Mouse (Mus musculus) c-Kit-negative CD71-positive TER-119-positive erythroid progenitor cells, embryonic 14.5 days (primary cell): ENCODE results near the gene Tnni1.
A peak's percentile ranks its signal among the peaks of the same experiment; 100 is the strongest.

ENCODE experiments used
- DNase-seq: peaks from one replicate; pipeline ENCODE4 v3.0.0-alpha.2; 2013; ENCODE audit warnings: low read depth, low spot score

Gene Tnni1

DNA sequence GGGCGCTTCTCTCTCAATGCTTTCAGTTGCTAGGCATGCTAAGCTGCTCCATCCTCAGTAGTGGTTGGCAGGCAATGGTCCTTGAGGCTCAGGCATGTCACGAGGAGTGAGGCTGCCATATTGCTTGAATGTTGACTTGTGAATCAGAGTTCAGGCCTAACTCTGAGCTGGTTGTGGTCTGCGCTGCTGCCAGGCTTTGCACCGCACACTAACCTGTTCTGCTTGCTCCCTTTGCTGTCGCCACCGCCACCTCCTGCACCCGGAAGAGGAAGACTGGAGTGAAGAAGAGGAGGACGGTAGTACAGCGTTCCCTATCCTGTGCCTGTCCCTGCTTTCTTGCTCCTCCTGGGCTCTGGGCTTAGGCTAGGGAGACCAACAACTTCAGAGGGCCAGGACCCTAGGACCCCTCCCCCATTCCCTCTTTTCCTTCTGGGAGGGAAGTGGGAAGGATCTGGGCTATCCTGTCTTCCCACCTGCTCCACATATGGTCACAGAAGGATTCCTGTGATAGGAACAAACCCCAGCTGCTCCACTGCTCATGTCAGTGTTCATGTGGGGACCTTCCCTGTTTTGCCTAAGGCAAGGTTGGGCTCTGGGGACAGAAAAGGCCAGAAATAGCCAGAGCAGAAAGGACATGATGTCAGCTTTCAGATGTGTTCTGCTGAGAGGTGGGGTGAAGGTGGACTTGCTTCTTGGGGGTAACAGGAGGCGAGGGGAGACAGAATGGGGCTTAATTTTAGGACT, 64.5 kb downstream of the Tnni1 start:
- DNase-seq = no peak

- no peak for DNase-seq
These were observed 65.2 kb downstream of the Tnni1 start for GRCm38 (mm10) chr1:135844481-135844880.

DNA sequence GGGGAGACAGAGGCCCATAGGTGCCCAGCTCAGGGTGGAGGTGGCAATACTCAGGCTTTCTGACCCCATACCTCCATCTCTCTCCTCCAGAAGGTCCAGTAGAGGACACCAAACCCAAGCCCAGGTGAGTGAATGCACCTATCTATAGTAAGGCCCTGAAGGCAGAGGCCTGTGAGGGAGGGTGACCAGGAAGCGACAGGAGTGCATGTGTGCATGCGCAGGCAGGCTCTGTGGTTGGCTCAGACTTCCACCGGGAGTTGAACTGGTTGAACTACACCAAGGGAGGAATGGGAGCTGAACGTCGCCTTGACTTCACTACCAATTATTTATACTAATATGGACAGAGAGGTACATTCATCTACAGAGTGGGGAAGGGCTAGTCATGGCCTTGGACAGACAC, 67.4 kb downstream of the Tnni1 start:
- no peak for DNase-seq

DNA sequence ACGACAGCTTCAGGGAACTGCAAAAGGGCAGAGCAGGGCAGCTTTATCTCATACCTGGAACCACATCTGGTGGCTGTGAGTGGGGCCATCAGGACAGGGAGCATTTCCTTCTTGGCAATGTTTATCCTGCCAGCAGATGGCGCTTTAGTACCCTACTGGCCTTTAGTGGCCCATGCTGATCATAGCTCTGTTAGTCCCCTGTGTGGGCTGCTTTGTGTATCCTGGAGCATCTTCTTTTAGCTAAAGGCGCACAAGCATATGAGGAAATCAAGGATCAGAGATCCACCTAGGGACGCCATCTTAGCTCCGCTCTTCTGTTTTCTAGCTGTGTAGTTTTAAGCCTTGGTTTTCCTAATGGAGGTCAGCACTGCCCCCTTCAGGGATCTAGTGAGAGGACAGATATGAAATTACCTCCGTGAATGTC, 67.9 kb downstream of the Tnni1 start:
- DNase-seq = peak; percentile 62

DNA sequence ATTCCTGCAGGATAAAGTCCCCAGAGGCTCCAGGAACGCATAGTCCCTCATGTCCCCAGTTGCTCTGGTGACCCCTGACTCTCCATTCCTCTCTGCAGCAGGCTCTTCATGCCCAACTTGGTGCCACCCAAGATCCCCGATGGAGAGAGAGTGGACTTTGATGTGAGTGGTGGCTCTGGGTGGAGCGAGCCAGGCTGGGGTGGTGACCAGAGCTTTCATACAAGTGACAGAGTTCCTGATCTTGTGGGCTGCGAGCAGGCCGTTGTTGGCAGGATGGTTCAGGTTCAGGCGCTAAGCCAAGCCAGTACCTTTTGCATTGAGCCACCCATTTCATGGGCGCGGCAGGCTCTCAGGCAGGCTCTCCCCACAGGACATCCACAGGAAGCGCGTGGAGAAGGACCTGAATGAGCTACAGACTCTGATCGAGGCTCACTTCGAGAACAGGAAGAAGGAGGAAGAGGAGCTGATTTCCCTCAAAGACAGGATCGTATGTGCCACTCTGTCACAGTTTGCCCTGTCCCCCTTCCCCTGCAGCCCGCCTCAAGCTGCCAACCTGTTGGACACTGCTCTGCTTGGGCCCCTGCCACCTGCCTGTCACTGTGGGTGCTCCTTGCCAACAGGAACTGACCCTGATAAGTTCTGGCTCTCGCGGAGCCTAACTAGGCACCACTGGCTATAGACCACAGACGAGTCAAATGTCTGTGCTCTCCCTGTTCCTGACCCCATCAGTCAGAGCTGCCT, 68.5 kb downstream of the Tnni1 start:
- DNase-seq = no peak

DNA sequence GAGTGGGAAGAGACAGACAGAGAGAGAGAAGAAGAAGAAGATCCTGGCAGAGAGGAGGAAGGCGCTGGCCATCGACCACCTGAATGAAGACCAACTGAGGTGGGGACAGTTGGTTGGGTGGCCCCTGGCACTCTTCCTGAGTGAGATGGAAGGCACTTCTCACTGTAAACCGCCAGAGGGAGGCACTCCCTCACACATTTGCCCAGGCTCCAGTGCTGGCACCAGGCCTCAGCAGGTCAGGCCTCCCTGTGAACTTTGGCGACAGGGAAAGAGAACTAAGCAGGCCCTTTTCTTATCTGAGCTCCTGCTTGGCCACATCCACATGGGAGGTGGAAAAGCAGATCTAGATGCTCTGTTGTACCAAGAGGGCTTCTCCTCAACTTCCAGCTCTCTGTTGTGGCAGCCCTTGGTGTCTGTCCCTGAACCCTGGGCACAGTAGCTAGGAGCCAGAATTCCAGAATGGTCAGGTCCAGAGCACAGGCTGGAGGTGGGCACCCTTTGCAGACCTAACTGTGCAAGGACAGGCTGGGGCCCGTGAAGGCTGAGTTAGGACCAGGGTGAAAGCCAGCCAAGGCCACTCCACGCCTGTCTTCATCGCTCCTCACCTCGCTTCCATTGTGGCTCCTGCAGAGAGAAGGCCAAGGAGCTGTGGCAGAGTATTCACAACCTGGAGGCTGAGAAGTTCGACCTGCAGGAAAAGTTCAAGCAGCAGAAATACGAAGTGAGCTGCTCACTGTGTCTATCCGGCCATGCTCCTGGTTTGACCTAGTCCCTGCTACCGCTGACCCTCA, 71.7 kb downstream of the Tnni1 start:
- no peak for DNase-seq

DNA sequence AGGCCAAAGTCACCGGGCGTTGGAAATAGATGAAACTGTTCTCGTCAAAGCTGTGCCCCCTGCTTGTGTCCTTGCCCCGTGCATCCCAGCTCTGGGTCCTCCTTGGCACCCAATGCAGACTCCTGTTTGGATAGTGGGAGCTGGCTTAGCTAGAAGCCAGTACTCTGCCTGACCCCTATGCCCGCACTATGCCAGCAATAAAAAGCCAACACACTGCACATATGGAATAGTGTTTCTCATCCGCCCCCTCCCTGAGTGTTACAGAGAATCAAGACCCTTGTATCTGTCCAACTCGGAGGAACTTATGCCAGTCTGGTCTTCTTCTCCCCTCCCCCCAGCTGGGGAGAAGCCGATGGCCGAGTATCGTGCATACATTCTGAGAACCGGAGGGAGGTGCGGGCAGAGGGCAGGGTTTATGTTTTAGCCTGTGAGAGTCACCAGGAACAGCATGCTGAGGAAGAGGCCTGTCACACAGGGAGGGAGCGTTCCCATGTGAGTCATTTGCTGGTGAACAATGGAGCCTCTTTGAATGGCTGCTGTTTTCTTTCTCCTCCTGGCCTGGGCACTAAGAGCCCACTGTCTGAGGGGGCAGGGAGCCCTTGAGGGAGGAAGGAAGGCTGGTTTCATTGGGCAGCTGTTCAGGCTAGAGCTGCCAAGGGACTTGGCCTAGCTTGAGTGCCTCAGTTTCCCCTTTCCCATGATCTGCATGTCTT, 73.0 kb downstream of the Tnni1 start:
- DNase-seq = no peak

DNA sequence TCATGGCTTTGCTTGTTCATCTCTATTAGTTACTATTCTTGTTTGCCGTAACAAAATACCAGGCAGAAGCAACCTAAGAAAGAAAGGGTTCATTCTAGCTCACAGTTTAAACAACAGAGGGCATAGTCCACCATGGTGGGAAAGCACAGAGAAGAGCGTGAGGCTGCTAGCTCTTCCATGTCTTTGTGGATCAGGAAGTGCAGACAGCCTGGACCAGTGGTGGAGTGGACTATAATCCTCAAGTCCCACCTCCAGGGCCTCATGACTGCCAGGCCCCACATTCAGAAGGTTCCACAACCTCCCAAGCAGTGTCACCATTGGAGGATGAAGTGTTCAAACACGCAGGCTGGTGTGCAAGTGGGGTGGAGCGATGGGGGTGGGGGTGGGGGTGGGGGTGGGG, 74.0 kb downstream of the Tnni1 start:
- no peak for DNase-seq

DNA sequence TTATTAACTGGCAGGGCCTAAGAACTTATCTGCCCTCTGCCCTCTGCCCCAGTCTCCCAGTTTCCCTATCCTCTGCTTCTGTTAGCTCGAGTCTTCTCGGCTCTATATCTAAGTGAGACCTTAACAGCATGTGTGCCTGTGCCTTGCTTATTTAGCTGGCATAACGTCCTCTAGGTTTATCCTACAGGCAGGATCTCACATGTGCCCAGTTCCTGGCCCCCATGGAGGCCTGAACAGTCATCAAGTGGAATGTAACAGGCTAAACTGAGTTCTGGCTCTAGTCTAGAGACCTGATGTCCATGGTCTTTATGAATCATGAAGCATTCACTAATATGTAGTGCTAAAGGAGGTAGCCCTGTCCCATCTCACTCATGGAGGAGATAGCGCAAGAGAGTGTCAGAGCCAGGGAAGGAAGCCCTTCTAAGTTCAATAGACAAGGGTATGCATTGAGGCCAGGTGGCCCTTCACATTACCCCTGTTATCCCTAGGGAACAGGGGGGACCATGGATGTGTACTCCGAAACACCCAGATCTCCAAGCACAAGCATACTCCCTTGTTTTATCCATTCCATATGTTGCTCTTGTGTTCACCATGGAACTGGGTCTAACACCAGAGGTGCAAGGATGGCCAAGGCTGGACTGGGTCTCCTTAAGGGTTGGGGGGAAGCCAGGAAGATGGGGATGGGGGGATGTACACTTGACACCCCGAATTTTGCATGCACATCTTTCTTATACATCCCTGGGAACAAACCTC, 75.5 kb downstream of the Tnni1 start:
- no peak for DNase-seq

DNA sequence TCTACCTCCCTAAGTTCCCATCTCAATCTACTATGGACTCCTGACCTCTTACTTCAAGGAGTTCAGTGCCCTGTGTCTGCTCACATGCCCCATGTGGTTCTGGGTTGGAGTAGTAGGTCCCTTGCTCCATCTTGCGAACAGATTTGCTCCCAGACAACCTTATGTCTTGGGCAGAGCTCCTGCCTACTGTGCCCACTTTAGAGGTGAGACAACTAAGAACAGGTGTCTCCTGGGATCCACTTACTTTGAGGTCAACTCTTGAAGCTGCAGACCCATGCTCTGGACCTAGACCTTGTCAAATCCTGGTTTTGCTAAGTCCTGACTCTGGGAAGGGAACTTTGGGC, 76.1 kb downstream of the Tnni1 start:
- no peak for DNase-seq

DNA sequence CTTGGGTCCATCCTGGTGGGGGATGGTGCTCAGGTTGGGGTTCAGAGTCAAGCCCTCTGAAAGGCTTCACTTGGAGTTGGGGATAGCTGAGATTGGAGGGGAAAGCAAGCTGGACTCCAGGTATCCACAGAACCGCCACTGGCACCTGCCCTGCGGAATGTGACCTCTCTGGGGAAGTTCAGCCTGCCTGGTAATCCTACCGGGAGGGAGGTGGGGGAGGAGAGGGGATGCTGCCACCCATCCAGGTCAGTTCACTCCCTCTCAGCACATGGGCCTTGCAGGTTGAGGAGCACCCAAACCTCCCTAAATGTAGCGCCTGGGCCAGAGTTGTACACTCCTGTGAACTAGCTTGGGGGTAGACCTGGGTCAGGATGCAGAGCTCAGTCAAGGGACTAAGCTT, 76.8 kb downstream of the Tnni1 start:
- no peak for DNase-seq

- DNase-seq = no peak
These were observed 78.0 kb downstream of the Tnni1 start for GRCm38 (mm10) chr1:135857137-135857775.

DNA sequence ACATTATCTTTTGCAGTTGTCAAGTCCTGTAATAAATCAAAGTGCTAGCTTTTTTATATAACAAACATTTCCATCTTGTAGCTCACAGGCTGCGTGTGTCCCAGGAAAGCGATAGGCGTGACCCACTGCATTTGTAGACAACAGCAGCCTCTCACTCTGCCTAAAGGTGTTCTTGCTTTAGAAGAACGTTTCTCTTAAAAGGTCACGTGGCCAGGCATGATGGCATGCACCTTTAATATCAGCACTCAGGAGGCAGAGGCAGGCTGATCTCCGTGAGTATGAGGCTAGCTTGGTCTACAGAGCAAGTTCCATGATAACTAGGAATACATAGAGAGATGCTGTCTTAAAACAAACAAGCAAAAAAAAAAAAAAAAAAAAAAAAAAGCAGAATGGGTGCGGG, 79.3 kb downstream of the Tnni1 start:
- DNase-seq = no peak
